Mouse (Mus musculus): Measurements from ENCODE around the gene Gm2310. TPM values are rescaled to one million over a fixed set of nuclear protein-coding genes. Genes with fewer than 3 reads are reported as not detected.
"Not testable (repeated sequence)": the region's sequence is repeated elsewhere in the genome, so short reads cannot be mapped to it uniquely, and the experiment has no call there.

The Gm2310 gene
- total RNA-seq (2015) = not detected in 2 replicates
- total RNA-seq (2017) = not detected in 2 replicates

DNA sequence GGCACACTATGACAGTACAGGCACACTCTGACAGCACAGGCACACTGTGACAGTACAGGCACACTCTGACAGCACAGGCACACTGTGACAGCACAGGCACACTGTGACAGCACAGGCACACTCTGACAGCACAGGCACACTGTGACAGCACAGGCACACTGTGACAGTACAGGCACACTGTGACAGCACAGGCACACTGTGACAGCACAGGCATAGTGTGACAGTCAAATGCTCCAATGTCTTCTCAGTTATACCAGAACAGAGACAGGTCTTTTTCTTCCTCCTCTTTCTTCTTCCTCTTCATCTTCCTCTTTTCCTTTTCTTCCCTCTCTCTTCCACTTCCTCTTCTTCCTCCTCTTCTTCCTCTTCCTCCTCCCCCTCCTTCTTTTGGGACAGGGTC is at the start of gene Gm2310:
TSS of gene Gm2310 (minus strand) at position 101 of the 400 bp plus-strand sequence.
- not testable (repeated sequence) for ATAC-seq (replicated peaks; ENCODE audit: poor library complexity)

DNA sequence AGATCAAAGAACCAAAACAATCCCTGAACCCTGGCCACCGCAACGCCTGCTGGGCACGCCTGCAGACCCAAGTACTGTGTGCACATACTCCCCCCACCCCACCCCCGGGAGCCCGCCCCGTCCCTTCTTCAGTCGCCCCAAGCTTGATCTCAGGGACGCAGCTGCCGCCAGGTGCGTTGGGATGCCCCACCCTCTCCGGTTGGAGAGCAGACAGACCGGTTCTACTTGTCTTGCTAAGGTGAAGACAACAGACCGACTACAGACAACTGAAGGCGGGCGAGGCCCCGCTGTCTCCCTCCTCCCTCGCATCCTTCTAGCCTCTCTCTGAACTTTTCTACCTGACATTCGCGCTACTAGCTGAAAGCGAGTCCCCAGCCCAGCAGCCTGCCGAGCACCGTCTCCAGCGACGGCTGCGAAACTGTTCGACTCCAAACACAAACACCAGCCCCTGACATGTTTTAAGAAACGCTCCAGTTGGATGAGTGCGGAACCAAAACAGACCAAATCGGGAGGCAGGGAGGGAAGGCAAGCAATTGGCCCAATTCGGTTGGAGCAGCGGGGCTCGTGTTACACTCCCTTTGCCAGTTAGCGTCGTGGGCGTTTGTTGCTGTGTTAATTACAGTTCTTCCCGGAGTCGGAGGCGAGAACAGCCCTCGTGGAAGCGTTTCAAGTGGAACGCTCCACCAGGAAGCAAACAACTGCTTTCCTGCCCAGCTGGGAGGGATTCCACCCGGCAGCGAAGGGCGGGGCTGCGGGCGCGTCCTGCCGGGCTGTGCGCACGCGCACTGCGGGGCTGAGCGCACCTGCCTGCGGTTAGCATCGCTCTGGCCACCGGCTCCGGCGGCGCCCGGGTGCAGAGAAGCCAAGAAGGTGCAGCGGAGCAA is 49.1 kb upstream of the Gm2310 start:
- ATAC-seq (replicated peaks; ENCODE audit: poor library complexity) = peak; percentile 67

DNA sequence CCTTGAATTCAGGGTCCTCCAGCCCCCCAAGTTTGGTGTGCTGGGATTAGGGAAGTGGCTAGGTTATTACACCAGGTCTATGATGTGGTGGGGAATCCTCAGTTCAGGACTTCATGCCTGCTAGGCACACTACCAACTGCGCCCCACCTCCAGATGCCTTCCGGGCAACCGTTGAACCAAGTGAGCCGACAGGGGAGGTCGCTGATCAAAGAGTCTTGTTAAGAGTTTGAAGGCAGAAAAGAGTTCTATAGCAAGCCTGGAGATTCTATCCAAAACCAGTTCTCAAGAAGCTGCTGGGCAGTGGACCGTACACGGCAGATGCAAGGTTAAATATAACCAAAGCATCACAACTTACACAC is 48.5 kb upstream of the Gm2310 start:
- ATAC-seq (replicated peaks; ENCODE audit: poor library complexity) = peak; percentile 54

DNA sequence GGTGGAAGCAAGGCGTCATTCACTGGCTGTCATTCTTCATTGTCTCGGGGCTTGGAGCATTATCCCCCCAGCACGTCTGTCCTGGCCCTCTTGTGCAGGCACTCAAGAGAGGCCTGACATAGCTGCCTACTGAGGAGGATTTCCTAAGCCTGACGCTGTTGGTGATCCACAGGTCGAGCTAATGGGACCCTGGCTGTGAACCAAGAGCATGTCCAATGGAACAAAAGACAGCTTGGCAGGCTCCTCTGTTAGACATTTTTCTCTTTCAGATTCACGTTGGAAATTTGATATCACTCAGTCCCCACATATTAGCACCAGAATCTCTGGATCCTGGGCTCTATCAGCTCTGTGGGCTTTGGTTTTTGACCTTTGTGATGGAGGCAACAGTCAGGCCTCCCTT is 45.7 kb upstream of the Gm2310 start:
- ATAC-seq (replicated peaks; ENCODE audit: poor library complexity) = no peak

DNA sequence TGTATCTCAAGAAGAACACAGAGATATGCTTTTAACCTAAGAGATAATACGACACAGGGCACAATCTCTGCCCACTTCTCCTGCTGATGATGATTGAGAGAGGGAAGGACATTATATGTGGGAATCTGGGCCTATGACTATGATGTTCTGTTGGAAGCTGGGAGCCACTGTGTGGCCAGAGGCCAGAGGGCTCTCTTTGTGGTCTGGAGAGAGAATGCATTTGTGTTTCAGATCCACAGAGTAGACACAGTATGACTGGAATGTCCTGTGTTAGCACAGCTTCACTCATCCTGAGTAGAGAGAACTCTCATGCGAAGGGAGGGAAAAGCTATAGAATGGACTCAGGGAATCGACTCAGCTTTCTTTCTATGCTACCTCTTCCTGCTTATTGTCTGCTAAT is 44.6 kb upstream of the Gm2310 start:
- ATAC-seq (replicated peaks; ENCODE audit: poor library complexity) = no peak

DNA sequence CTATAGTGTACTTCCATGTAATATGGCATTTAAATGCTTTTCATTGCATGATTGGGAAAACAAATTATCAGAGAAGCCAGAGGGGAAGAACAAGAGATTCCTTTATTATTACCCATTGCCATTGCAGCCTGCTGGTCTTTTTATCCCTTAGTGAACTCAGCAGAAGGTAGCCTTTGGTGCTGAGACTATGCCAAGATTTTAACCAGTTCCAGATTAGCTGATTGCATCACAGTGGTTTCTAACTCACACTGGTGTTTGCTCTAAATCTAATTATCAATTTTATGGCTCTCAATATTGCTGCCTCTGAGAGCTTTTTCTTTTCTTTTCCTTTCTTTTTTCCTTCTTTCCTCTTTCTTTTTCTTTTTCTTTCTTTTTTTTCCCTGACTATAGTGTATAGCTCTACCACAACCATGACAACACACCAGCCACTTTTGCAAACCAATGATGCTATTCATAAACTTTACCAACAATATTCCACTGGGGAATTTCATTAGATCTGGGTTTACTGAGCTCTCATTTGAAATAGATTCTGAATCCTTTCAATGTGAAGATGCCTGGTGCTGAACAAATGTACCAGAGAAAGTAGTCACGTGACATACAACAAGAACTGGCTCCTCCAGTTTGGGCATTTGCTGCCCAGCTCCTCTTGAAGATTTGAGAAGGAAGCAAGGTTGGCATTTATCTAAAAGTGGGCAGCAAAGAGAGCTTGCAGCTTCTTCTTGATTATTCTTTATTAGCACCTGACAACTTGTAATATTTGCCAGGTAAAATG is 43.9 kb upstream of the Gm2310 start:
- no peak for ATAC-seq (replicated peaks; ENCODE audit: poor library complexity)

DNA sequence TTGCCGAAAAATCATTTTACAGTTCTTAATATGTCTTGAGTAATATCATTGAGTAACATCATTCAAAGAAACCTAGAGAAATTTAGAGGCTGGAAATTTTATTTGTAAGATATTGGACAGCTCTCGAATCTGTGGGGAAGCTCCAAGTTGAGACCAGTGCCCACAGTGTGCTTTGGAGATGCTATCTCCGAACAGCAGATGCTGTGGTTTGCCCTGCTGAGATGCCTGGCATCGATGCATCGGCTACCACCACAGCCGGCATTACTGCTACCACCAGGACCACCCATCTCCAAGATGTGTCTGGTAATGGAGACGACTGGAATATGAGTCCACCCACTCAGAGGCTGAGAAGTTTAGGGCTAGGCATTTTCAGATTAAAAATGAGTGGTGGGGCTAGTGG is 43.0 kb upstream of the Gm2310 start:
- ATAC-seq (replicated peaks; ENCODE audit: poor library complexity) = peak; percentile 39

DNA sequence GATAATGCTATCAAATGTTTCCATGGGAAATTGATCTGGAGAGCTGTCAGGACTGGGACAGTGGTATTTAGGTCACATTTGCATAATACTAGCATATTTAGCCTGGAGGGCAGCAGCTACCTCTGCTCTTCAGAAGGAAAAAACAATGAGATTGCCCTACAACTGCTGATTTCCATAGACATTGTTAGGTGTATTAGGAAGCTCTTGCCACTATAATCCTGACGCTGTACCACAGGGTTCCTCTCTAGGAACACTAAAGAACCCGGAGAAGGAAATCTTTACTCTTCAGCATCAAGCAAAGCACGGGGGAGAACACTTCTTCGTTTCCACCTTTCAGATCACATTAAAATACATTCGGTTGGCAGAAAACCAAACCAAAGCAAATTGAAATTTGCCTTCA is 11.4 kb upstream of the Gm2310 start:
- no peak for ATAC-seq (replicated peaks; ENCODE audit: poor library complexity)

DNA sequence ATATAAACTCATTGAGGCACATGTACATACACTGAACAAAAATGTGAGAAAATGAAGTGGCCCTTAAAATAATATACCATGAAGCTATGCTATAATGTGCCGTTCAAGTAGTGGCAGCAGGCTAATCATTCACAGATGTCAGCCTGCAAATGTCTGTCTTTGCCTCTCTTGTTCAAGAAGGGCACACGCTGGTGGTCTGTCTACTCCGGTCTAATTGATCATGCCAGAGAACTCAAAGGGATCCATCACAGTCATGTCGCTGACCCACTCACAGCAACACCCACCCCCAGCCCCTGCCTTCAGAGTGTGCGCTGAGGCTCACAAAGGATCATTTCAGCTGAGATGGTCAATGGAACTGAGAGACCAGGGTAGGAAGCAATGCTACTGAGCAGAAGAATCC is 6.8 kb downstream of the Gm2310 start:
- ATAC-seq (replicated peaks; ENCODE audit: poor library complexity) = no peak

DNA sequence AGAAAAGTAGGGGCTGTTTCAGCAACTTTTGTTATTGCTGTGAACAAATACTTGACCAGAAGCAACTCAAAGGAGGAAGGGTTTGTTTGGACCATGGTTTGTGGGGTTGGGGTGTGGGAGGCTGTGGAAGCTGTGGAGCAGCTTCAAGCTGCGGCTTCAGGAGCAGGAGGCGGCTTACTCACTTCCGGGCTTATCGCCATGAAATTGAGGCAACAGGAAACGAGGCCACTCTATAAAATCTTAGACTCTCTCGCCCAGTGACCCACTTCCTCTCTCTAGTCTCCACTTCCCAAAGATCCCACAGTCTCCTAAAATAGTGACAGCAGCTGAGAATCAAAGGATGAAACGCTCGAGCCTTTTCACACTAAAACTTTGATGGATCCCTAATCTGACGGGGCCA is 7.9 kb downstream of the Gm2310 start:
- ATAC-seq (replicated peaks; ENCODE audit: poor library complexity) = peak; percentile 98

DNA sequence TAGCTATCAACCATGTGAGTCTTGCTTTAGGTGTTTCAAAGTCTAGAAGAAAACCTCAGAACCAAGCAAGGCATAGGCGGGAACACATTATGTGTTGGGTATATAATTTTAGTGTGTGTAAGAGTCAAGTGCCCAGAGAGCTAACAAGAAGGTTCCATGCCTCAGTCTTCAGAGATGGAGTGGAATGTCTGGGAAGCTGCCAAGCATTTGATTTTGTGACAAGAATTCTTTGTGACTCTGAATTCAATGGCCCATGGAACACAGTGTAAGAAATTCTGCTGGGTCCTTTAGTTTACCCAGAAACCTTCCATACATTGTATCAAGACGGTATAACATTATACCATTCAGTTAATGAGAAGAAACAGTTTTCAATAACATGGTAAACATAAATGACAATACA is 17.3 kb downstream of the Gm2310 start:
- ATAC-seq (replicated peaks; ENCODE audit: poor library complexity) = no peak

DNA sequence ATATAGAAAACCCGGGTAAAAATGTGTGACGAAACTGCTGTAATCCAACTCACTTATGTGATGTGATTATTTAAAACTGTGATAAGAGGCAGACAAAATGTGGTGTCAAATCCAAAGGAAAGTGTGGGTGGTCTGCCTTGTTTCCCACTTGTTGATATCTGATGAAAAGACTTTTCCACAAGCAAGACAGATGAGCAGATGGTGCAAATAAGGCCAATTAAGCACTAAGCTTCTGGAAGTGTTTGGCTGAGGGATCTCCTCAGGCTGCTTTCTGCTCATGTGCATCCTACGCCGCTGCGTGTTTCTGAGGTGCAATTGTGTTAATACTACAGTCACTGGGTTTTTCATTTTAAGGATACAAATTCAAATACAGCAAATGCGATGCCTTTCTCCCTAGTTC is 34.5 kb downstream of the Gm2310 start:
- ATAC-seq (replicated peaks; ENCODE audit: poor library complexity) = no peak

DNA sequence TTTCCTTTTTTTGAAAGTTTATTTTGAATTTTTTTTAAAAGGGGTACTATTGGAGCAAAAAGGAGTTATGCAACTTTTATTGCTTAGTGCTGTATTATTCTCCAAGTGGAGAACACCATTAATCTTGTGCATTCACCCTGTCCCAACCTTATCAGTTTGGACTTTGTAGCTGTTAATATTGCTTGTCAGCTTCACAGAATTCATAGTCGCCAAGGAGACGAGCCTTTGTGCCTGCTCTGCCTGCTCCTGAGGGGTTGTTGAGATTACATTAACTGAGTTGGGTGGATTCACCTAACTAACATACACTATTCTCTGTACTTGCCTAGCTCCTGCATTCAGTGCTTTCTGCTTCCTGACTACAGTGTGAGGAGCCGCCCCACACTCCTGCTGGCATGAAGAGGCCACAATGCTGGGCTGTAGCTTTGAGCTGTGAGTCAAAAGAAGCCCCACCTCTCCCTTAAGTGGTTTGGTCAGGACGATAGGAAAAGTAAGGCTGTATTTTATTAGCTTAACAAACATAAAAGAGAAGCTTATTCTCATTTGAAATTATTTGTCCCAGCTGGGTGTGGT is 50.7 kb downstream of the Gm2310 start:
- no peak for ATAC-seq (replicated peaks; ENCODE audit: poor library complexity)

Other genes with a start within 250 kb of the Gm2310 start
- 62.0 and 68.8 TPM in 2 replicates for gene Nipbl, start 75.5 kb downstream of the Gm2310 start, total RNA-seq (2015)
- 33.6 and 44.6 TPM in 2 replicates for gene Nipbl, start 75.5 kb downstream of the Gm2310 start, total RNA-seq (2017)
- gene Slc1a3, start 190.8 kb upstream of the Gm2310 start, total RNA-seq (2015) = 0.67 TPM in 1 of 2 replicates, not detected in the other
- gene Slc1a3, start 190.8 kb upstream of the Gm2310 start, total RNA-seq (2017) = 0.08 TPM in 1 of 2 replicates, not detected in the other